Mouse (Mus musculus): ENCODE measurements around the gene Dnase2a.

DNA sequence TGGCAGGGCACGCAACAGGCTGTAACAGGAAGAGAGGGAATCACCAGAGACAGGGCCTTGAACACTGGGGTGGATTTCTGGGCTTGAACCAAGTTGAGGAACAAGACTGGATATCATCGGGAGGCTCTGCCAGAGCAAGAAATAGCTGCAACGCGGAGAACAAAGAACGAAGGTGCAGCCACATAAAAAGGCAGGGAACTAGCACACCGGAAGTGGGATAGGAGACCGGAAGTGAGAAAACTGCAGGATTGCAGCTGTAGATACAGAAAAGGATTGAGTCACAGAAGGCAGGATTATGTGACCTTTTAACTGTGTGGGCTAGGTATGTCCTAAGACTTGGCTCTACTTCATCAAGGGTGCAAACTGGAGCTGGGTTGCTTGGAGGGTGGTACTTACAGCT, 4.0 kb upstream of the Dnase2a start:
- no peak for TF ChIP-seq CTCF (IDR thresholded peaks at IDR 0.05; ENCODE audit: insufficient read depth, low read length)
- no peak for TF ChIP-seq POLR2A (IDR thresholded peaks at IDR 0.05; ENCODE audit: borderline replicate concordance, extremely low read depth, low read depth, low read length)

All from lung, adult 2 months (tissue).